Mouse (Mus musculus) heart, postnatal 0 days (tissue): ENCODE results near the gene Mdh1b. TPM values are rescaled to one million over a fixed set of nuclear protein-coding genes. Genes with fewer than 3 reads are reported as not detected.

Experiments used
- ATAC-seq: fragments of 200-750 bp; cut with Nextera tagmentation; 2 replicates; pipeline ENCODE4 v1.8.0; 2017; ENCODE audit warnings: low read depth, moderate number of reproducible peaks, moderate library complexity; ENCODE audit not compliant: insufficient read depth
- DNase-seq: peaks from one replicate; pipeline ENCODE4 v3.0.0-alpha.2; 2016; ENCODE audit warnings: low spot score
- H3K27ac ChIP-seq: fragments of 300-500 bp; sonication (generic); 2 replicates; pipeline ENCODE4 v1.5.1; 2014; ENCODE audit warnings: low read depth, mild to moderate bottlenecking
- H3K27me3 ChIP-seq: fragments of 300-500 bp; sonication (generic); 2 replicates; pipeline ENCODE4 v1.6.1; 2014; ENCODE audit warnings: low read length, mixed read lengths; ENCODE audit not compliant: control insufficient read depth, insufficient read depth
- H3K36me3 ChIP-seq: fragments of 300-500 bp; sonication (generic); replicated peaks from 2 replicates; pipeline ENCODE4 v1.6.1; 2014; ENCODE audit warnings: low read length, mixed read lengths; ENCODE audit not compliant: control insufficient read depth, insufficient read depth
- H3K4me1 ChIP-seq: fragments of 300-500 bp; sonication (generic); 2 replicates; pipeline ENCODE4 v1.6.1; 2014; ENCODE audit warnings: antibody characterized with exemption; ENCODE audit not compliant: control insufficient read depth, insufficient read depth
- H3K4me2 ChIP-seq: fragments of 300-500 bp; sonication (generic); 2 replicates; pipeline ENCODE4 v1.6.1; 2014; ENCODE audit warnings: low read depth, mild to moderate bottlenecking, low read length, moderate library complexity
- H3K4me3 ChIP-seq: fragments of 300-500 bp; sonication (generic); 2 replicates; pipeline ENCODE4 v1.5.1; 2014; ENCODE audit warnings: low read depth, low read length
- H3K9ac ChIP-seq: fragments of 300-500 bp; sonication (generic); replicated peaks from 2 replicates; pipeline ENCODE4 v1.6.1; 2014; ENCODE audit warnings: low read depth, low read length, mixed read lengths
- H3K9me3 ChIP-seq: fragments of 300-500 bp; sonication (generic); replicated peaks from 2 replicates; pipeline ENCODE4 v1.6.1; 2016; ENCODE audit warnings: low read length; ENCODE audit not compliant: control insufficient read depth
- CTCF ChIP-seq: IDR thresholded peaks from 2 replicates; pipeline ENCODE4 v1.5.1; 2016; ENCODE audit warnings: antibody characterized with exemption, control low read depth, low read depth
- EP300 ChIP-seq: IDR thresholded peaks from 2 replicates; pipeline ENCODE4 v1.6.1; 2016; ENCODE audit warnings: antibody characterized with exemption, low read depth
- WGBS: fragments of 180-500 bp; shearing (Covaris S2); extraction: QIAGEN DNeasy Blood & Tissue Kit; methylation state at CpG from one replicate; pipeline ENCODE4 v1.1.7; 2014; 5-methylcytosine and 5-hydroxymethylcytosine counted together
- polyA plus RNA-seq: library from polyadenylated mRNA; unstranded; fragments of >200 nt; fragmentation: Nextera tagmentation; extraction: Ambion mirVana; gene quantifications from 2 replicates; pipeline ENCODE4 v1.2.1, GENCODE M21; 2015
- total RNA-seq: library from RNA; depleted of rRNA; stranded (reverse); fragments of >200 nt; gene quantifications from 2 replicates; pipeline ENCODE4 v1.2.3, GENCODE M21; 2014; ENCODE audit warnings: low replicate concordance

Mdh1b gene
- total and polyA plus RNA-seq, 2 experiments from 2014 or later = not detected

- Histone ChIP-seq H3K4me1 (no peaks in the 10 kb centered on the region), H3K9ac (no peak overlapping the region), H3K36me3 (no peaks in the 10 kb centered on the region), H3K4me3 (no peak overlapping the region), H3K9me3 (no peaks in the 10 kb centered on the region), H3K27ac (no peak overlapping the region), H3K4me2 (peak overlapping the region; percentile 30; the same call in 1 of the 2 replicates), H3K27me3 (no peaks in the 10 kb centered on the region)
- TF ChIP-seq EP300 (no peak), CTCF (peak; percentile 67)
- peak; percentile 74 for DNase-seq
- WGBS = 4% methylated on average over 3 of the region's 3 CpGs
- no peak for ATAC-seq
Observed at GRCm38 (mm10) chr1:63668852-63669160, 61.3 kb downstream of the Mdh1b start.

DNA sequence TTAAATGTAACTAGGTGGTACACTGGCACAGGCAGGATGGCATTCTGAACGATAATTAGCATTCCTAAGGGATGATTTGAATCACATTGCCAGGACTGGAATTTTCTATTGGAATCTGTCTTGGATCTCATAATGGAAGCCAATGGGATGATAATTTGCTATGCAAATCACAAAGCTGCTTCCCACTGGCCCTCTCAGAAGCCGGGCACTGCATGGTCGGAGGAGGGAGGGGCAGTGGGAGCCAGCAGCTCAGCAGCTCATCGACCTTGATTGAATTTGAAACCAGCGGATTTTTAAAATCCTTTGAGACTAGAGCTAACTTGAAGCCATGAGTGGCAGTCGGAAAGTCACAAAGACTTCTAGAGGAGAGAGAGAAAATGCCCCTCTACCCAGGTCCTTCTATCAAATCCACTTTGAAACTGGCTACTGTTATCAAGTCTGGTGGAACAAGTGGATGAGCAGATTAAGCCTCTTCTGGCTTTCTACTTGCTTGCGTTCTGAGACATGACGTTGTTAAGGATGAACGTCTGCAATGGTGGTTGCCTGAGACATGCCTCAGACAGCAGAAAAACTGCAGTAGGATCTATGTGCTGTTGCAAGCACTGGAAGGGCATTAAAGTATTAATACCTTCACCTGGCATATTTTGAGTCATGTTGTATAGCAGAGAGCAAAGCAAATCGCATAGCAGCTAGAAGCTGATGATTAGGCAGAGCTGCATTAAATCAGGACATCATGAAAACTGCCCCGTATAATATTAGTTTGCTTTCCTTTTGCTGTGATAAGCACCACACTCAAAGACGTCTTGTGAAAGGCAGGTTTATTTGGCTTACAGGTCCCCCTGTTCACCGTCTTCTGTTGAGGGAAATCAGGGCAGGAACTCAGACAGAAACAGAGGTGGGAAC lies 61.9 kb downstream of the Mdh1b start:
- Histone ChIP-seq H3K4me1 (no peaks in the 10 kb centered on the region), H3K4me2 (peak overlapping the region; percentile 30; the same call in 1 of the 2 replicates), H3K9ac (no peak overlapping the region), H3K4me3 (no peak overlapping the region), H3K27ac (no peak overlapping the region), H3K27me3 (no peaks in the 10 kb centered on the region), H3K36me3 (no peaks in the 10 kb centered on the region), H3K9me3 (no peaks in the 10 kb centered on the region)
- ATAC-seq (no peak), DNase-seq (no peak)
- WGBS = 22% methylated on average over 13 of the region's 13 CpGs
- TF ChIP-seq EP300 = no peak
- no peak for TF ChIP-seq CTCF

DNA sequence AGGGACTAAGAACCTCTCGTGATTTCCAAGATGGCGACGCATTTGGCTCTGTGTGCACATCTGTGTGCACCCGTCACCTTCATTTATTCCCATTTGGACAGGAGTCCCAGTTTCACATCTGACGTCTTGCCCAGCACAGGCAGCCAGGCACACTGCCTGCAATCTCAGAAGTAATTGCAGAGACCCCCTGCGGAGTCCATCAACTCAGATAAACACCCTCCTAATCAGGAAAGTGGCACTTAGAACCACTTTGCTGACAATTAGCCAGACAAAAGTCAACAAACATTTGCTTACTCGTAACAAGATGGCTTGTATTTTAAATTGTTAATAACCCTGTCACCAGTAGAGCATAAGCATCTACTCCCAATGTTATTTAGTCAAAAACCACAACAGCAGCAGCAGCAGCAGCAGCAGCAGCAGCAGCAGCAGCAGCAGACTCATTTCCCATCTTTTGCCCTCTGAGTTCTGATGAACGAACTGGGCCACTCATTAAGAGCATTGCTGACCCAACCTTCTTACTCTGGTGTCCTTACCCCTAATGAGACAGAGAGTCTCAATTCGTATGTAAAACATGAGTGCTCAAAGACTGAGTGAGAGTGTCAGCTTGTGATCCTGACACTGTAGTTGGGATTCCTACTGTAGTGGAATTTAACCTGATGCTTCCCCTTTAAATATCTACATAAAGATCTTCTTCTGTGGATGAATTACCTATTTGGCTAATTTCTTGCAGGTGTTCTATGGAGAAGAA lies 62.7 kb downstream of the Mdh1b start:
- WGBS = 38% methylated on average over 9 of the region's 9 CpGs
- DNase-seq (no peak), ATAC-seq (no peak)
- no peak overlapping the region for H3K9ac ChIP-seq
- H3K4me3 ChIP-seq = no peak overlapping the region
- no peaks in the 10 kb centered on the region for H3K36me3 ChIP-seq
- TF ChIP-seq EP300 = no peak
- no peak for TF ChIP-seq CTCF
- no peaks in the 10 kb centered on the region for H3K4me1 ChIP-seq
- no peak overlapping the region for H3K27ac ChIP-seq
- no peaks in the 10 kb centered on the region for H3K27me3 ChIP-seq
- no peak overlapping the region for H3K4me2 ChIP-seq
- H3K9me3 ChIP-seq = no peaks in the 10 kb centered on the region

DNA sequence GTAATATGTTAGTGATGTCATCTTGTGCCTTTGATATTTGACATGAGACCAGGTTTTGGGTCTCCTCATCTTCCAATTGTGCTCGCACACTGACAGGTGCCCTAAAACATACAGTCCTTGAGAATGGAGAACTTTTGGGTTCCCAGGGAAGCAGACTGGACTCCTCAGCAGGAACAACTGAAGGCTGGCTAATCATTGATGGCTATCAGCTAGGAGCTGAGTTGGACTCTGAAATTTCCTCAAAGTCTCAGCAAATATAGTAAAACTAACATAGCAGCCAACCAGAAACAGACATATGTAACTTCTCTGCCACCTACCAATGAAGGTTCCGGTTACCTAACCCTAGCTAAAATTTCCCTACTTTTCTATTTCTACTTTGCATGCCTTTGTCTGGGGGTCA lies 64.0 kb downstream of the Mdh1b start:
- Histone ChIP-seq H3K4me1 (no peaks in the 10 kb centered on the region), H3K4me2 (no peak overlapping the region), H3K27me3 (no peaks in the 10 kb centered on the region), H3K36me3 (no peaks in the 10 kb centered on the region), H3K9me3 (no peaks in the 10 kb centered on the region), H3K4me3 (no peak overlapping the region), H3K27ac (no peak overlapping the region), H3K9ac (no peak overlapping the region)
- DNase-seq (no peak), ATAC-seq (no peak)
- WGBS = 86% methylated on average over 2 of the region's 2 CpGs
- TF ChIP-seq CTCF (no peak), EP300 (no peak)

DNA sequence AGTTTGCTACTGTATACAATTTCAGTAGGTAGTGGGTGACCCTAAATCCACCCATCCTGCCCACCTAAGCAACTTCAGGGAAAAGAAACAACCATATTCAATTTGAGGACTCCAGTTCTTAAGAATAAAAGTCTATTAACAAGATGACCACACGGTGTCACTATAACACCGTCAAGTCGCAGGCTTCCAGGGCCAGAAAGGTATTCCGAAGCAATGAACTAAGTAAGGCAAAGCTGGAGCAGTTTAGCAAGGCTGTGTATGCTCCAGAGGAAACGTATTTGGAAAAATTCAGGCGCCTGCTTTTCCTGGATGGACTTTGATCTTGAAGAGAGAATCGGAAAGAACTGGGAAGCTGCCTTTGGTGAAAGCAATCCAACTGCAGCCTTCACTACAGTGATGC lies 70.5 kb downstream of the Mdh1b start:
- H3K4me1 ChIP-seq = no peaks in the 10 kb centered on the region
- no peak overlapping the region for H3K9ac ChIP-seq
- H3K4me3 ChIP-seq = no peak overlapping the region
- H3K9me3 ChIP-seq = no peaks in the 10 kb centered on the region
- H3K36me3 ChIP-seq = no peaks in the 10 kb centered on the region
- TF ChIP-seq EP300 = no peak
- peak; percentile 77 for TF ChIP-seq CTCF
- WGBS = 3% methylated on average over 7 of the region's 7 CpGs
- H3K27ac ChIP-seq = no peak overlapping the region
- ATAC-seq = no peak
- DNase-seq = peak; percentile 47
- no peak overlapping the region for H3K4me2 ChIP-seq
- peaks cover 11% of the 10 kb centered on the region; the same call in 1 of the 2 replicates for H3K27me3 ChIP-seq
